Mouse (Mus musculus): ENCODE measurements around the gene Morn5.

Gene Morn5

DNA sequence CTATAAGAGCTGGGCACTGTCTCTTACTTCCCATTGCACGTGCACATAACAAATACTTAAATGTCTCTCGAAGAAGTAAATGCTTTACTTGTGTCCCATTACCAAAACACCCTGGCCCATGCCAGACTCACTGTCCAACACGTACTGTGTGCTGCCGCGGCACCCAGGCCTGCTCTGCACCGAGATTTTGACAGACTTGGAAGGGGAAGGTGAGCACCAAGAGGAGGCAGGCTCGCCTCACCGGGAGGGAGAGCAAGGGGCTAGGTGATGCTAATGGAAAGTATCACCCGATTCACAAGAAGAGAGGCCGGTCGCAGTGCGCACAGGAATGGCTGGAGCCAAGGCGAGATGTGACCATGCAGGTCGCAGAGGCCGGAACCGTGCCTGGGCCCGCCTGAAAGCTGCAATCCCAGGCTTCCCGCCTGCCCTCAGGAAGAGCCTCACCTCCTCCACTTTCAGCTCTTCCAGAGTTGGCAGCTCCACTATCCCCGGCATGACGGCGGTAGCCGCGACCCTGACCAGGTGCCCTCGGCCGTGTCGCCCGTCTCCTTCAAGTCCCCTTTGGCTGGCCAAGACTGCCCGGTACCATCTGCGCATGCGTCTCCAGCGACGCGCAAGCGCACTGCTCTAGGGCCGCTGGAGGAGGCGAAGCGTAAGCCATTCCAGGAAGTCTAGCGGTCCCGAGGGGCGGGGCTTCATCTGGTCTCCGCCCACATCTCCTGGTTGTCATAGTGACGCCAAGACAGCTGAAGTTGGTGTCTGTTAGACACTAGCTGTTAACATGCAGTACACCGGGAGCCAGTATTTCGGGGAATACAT lies at the start of gene Morn5, which contains the start of gene Ndufa8:
TSS of gene Morn5 (plus strand) at position 711 of the 819 bp plus-strand sequence.
TSS of gene Ndufa8 (minus strand) at position 659 of the 819 bp plus-strand sequence.
- DNase-seq (ENCODE audit: low spot score in 2 of 2), result peak; percentile 96 to 97

DNA sequence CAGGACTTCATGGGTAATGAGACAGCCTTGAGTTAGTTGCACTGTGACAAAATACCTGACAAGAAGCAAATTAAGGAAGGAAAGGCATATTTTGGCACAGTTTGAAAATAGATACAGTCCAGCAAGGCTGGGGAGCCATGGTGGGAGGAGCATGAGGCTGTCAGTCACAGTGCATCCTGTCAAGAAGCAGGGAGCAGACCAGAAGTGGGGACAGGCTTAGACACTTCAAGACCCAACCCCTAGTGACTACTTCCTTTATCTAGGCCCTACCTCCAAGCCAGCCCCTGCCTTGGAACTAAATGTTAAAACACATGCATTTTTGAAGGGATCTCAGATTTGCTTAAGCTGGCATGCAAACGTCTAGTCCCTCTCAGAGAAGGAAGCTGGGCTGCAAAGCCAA lies 48.9 kb upstream of the Morn5 start:
- DNase-seq (ENCODE audit: low spot score in 2 of 2), result no peak

DNA sequence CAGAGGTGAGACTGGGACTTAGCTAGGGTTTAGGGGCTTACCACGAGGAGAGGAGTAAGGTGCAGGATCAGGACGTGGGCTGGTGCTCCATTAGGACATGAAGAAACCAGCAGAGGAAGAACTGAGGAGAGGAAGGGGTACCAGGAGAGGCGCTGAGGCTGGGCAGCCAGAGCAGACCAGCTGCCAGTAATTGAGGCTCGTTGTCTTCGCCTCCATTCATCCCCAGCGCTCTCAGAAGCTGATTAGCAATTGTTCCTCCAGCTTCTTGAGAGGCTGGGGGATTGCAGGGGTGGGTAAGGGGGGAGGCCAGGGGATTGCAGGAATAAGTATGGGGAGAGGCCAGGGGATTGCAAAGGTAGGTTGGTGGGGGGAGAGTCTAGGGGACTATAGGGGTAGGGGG lies 47.1 kb upstream of the Morn5 start:
- no peak for DNase-seq (ENCODE audit: low spot score in 2 of 2)

DNA sequence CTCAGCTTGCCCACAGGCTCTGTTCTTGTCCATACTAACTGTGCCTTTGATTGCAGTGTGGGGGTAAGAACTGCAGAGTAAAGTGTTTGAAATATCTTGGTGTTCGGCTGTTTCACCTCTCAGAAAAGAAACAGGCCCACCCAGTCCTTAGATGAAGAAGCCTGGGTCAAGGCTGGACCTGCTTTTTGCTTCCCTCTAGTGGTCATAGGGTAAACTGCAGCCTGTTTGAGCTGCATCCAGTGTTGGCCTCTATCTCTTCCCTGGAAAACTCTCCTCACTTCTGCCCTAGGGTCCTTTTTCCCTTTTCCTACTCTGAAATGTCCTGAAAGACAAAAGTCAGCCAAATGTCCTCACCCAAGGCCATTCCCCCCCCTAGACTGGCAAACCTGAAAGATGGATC lies 41.2 kb upstream of the Morn5 start:
- DNase-seq (ENCODE audit: low spot score in 2 of 2), result peak; percentile 19 to 56

DNA sequence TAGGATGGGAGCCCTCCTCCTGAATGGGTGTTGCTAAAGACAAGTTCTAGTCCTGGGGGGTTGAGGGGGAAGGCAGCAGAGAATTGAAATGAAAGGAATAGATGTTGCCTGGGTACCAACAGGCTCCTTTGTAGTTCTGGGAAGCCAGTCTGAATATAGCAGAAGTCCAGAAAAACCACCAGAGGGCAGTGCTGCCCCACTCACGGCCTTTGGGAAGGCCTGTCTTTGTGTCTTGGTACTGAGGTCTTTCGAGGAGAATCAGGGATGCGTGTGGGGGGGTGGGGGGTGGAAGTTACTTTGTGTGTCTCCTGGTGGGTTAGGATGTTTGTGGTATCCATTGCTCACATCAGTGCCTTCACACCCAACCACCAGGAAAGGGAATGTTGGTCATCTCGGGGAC lies 39.9 kb upstream of the Morn5 start:
- DNase-seq (ENCODE audit: low spot score in 2 of 2), result peak; percentile 31 to 75

DNA sequence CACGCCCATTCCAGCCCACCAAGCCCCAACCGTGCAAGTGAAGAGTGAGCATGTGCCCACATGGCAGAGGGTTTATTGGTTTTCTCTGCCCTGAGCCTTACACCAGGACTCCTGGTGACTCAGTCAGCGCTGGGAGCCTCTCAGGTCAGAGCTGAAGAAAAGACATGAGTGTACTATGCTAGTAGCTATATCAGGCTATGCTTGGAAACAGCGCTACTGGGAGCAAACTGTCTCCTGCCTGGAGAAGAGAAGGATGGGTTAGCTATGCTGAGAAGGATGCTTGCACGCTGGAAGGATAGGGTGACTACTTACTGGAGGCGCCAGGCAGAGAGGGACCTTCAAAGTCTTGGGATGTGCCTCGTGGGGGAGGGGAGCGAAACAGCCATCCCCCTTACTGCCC lies 38.7 kb upstream of the Morn5 start:
- no peak for DNase-seq (ENCODE audit: low spot score in 2 of 2)

DNA sequence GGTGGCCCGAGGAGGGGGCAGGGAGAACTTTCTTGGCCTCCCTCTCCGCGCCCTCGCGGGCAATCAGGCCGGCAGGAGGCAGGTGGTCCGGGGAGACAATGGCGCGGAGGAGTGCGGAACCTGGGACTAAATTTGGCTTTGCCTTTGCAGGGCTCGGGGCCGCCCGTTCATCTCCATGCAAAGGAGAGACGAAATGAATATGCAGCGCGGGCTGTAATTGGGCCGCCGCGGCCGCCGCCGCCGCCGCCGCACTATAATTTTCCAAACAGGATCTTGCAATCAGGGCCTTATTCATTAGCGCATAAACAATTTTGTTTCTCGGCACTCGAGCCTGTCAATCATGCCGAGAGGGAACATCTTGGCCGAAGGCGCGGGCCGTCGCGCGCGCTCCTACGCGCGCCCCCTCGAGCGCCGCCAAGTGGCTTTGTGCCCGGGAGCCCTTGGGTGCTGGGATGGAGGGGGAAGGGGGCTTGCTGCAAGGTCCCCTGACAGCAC lies 37.9 kb upstream of the Morn5 start:
- no peak for DNase-seq (ENCODE audit: low spot score in 2 of 2)

DNA sequence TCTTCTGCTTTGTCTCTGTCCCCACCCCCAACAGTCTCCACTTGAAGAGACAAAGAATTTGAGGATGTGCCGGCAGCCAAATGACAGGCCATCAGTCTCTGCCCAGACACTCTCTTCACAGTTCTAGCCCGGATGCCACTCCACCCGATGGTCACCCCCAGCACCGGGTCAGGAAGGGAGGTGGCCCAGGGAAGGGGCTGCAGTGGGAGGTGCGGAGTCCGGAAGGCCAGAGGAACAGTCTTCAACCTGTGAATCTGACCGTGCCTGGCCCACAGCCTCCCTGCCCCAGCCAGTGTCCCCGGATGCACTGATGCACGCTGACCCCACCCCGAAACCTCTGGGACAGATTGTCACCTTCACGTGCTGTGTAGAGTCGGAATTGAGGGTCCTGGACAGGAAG lies 36.2 kb upstream of the Morn5 start:
- DNase-seq (ENCODE audit: low spot score in 2 of 2), result no peak

DNA sequence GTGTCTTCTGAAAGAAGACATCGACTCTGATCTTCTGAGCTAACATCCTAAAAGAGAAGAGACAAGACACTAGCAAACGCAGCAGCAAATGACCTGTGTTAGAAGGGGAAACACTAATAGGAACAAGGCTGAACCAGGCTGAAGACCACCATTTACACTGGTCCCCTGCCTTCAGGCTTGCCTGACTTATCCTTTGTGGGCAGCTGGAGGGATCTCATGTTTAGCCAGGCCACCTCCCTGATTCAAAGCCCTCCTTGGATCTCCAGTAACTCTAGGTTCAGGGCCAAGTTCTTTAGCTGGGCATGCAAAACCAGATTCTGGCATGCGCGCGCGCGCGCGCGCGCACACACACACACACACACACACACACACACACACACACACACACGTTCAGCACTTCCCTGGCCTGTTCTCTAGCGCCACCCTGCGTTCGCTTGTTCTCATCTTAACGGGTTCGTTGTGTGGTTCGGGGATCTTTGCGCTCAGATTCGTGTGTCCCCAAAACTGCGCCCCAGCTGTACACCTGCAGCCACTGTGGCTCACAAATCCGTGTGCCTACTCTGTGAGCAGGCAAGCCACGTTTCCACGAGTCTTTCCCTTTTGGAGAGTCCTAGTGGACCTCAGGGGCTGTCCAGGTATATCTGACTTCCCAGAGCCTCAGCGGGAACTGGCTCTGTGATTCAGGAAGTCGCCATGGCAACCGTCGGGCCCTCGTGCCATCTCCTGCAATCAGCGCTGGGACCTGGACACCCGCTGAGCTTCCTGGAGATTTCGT lies 27.7 kb upstream of the Morn5 start:
- peak in 1 of 2 experiments; percentile 77 for DNase-seq (ENCODE audit: low spot score in 2 of 2)

DNA sequence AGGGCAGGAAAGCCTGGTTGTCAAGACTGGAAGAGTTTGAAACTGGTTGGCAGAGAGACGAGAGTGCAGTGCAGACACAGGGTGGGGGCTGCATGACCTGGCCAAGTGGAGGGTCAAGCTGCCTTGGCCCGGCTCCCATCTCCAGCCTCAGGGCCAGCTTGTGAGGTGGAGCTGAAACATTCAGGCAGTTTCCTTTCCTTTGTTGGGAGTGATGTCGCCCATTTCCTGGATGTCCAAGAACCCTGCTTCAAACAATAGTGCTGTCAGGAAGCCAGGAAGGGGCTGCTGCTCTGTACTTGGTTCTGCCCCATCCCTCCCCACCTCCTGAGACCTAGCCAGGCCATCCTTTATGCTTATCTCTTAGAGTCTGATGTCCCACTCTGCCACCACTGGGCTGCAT lies 26.0 kb upstream of the Morn5 start:
- no peak for DNase-seq (ENCODE audit: low spot score in 2 of 2)

DNA sequence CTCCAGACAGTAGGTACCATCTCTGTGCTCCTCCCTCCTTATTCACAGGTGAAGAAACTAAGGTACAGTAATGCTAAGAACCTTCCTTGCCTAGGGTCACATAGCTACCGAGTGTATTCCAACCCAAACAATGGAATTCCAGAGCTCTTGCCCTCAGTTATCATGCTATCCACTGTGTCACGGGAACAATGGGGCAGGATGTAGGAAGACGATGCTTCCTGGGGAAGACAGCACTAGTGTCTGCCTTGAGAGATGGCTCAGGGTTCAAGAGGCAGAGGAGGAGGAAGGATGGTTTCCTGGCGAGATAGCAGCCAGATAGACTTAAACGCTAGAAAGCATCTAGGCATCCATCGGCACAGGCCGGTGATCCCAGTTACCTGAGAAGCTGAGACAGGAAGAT lies 16.4 kb upstream of the Morn5 start:
- DNase-seq (ENCODE audit: low spot score in 2 of 2), result no peak

DNA sequence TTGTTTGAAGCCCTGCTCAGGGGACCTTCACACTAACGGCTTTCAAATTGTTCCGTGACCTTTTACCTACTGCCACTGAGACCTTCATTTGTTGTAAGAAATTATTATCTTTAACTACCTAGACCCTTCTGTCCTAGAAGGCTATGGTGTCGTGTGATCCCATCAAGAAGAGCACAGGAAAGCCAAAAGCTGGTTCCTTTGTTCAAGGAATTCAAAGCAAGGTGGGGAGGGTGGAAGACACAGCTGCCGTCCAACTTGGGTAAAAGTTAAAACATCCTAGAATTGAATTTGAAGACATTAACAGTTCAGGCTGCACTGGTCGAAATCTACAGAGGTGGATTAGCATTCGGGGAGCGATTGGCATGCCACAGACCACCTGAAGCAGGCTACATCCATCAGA lies 15.3 kb upstream of the Morn5 start:
- no peak for DNase-seq (ENCODE audit: low spot score in 2 of 2)

DNA sequence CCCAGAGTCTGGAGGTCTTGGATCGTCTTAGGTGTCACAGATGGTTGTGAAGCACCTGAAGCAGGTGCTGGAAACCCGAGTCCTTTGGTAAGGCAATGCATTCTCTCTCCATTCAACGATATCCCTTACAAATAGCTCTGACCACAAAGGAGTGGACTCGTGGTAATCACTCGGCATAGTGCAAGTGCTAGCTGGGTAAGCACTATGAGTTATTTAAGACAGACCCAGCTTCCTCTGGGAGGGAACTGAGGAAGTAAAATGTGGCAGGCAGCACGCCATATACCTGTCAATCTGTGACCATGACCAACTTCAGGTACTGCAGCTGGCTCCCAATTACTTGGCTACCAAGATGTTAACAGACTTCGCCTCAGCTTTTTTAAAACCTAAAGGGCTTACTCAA lies 14.4 kb upstream of the Morn5 start:
- DNase-seq (ENCODE audit: low spot score in 2 of 2), result no peak

DNA sequence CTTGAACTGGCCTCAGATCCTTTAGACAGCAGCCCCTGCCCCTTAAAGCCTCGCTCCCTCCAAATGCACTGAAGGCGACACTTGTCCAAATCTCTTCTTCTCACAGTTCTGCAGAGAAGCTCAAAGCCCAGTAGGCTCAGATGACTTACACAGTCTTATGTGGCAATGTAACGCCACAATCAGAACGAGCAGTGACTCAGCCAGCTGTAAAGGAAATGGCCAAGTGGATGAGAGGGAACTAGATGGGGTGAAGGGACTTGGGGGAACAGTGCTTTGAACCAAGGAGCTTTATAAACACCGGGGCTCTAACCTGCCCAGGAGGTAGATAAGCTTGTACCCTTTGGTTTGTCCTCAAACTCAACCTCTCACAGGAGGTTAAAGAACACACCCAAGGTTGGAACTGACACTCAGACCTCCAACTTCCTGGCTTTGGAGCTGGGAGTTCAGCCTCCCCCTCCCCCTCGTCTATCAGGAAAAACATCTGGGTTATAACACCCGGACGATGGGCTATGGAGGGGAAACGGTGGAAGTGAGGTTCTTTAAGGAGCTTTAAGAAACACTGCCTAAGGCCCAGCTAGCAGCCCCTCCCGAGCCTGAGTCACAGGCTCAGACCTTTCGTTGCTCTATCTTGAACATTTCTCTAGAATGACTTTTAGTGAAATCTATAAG lies 13.7 kb upstream of the Morn5 start:
- DNase-seq (ENCODE audit: low spot score in 2 of 2), result no peak

DNA sequence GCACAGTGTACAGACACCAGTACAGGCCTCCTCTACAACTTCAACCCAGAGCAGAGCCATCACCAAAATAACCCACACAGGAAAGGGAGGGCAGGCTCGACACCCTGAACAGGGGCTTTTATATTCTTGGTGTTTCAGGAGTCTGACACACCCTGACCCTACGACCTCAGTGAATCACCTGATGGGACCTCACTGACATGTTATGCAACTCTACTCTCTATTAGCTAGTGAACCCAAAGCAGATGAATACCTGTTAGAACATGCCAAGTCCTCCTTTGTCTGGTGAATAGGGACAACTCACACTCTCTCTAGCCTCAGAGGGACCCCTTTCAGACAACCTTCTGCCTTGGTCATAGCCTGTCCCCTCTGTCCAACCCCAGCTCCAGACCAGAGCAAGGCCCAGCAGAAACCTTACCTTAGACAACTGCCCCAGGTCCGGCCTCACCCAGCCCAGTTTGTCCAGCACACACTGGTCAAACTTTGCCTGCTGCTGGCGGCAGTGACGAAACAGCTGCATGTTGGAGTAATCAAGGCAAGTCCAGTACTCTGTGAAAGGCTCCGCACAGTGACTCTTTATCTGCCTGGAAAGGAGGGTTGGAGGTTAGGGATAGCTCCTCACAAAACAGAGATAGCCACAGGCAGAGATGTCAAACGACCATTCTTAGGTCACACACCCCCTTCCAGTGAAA lies 9.8 kb upstream of the Morn5 start:
- DNase-seq (ENCODE audit: low spot score in 2 of 2), result no peak

DNA sequence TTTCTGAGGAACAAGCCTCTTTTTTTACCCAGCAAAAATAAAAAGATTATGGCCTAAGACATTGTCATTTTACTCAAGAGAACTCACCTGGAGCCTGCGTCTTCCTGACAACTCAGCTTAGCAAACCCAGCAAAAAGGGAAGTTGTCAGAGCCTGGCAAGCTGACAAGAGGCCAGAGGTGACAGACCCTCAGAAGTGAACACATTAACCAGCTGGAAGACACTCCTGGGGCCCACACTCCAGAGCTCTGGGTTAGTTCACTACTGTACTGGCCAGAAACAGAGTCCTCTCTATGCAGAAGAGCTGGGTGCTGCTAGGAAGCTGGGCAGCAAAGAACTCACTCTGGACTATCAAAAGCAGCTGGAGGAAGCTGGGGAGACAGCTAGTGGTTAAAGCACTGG lies 8.4 kb upstream of the Morn5 start:
- DNase-seq (ENCODE audit: low spot score in 2 of 2), result no peak

DNA sequence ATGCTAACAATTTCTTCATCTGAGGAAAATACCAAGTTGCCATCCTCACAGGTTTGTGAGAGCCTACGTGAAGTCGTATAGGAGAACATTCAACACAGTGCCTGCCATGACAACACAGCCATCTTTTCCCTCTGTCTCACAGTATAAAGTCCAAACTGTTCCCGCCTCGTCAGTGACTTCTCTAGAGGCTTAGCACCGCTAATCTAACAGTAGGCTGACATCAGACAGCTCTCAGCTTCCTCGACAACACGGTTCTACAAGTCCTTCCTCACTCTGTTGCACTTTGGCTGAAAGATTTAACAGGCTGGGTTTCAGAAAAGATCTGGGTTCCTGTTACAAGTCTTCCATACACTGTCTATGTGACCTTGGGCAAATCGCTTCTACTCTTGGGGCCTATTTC lies 1.1 kb upstream of the Morn5 start:
- no peak for DNase-seq (ENCODE audit: low spot score in 2 of 2)

DNA sequence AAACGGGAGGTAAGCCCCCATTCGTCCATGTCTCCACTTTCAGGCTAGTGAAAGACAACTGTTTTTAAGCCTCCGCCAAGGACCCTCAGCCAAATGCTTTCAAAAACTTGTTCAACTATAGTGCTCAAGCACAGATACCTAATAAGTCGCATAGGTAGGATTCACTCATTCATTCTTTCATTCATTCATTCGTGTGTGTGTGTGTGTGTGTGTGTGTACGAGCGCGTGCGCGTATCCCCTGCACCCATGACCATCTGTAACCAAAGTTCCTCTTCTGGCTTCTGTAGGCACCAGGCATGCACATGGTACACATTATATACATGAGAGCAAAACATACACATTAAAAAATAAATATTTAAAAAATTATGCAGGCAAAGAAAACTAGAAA lies 303 bp downstream of the Morn5 start:
- DNase-seq (ENCODE audit: low spot score in 2 of 2), result no peak

DNA sequence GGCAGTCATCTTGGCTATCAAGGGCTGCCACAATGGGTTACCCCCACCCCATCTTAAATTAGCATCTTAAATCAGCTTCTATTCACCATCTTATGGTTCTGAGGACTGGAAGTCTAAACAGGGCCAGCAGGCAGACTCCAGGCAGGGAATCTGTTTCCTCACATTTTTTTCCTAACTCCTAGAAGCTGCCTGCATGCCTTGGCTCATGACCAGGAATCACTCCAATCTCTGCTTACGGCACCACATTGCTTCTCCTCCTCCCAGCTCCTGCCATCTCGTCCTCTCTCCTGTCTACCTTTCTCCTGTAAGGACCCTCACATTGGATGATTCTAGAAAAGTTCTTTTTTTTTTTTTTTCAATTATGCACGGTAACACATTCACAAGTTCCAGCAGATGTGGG lies 4.0 kb downstream of the Morn5 start:
- DNase-seq (ENCODE audit: low spot score in 2 of 2), result no peak

DNA sequence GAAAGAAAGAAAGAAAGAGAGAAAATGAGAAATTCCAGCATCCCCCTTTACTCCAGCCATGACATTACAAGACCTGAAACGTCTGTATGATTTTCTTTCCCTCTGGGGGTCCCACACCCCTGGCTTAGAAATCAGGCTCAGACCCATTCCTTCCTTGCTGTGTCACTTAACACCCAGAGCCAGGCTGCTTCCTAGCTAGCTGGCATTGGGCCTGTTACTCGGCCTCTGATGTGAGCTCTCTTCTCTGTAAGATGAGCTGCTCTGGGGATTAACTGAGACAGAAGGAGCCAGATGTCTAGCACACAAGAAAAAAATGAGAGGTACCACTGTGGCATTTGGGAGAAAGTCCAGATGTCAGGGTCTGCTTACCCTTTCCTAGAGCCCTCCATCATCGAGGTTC lies 7.0 kb downstream of the Morn5 start:
- DNase-seq (ENCODE audit: low spot score in 2 of 2), result no peak

DNA sequence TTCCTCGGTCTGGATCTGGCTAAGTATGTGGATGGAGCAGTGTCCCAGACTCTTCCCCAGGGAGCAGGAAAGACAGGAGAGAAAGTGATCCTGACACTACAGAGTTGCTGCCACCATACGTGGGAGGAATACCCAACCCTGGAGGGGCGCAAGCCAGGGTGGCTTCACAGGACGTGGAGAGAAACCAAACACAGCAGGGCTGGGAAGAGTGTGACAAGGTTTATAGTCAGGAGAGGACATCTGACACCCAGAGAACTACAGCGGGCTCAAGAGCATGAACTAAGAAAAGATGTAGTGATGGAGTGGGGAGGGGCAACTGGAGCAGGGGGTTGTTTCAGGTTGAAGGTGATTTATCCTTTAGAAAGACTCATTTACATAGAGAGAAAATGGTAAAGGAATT lies 12.2 kb downstream of the Morn5 start:
- no peak for DNase-seq (ENCODE audit: low spot score in 2 of 2)

DNA sequence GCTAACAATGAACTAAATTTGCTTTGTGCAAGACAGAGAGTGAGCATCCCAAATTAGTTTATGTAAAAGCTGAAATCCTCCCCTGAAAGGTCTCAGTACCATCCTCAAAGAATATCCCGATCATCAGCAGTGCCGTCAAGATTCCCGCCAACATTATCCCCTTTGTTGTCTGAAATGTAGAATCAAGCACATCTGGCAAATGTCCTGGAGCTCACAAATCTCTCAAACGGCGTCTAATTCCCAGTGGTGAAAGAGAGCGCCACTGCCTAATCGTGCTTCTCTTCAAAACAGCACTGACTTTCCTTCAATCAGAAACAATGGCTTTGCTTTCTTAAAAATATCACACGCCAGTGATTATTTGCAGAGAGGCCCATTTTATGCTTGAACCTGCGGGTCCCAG lies 17.9 kb downstream of the Morn5 start:
- DNase-seq (ENCODE audit: low spot score in 2 of 2), result no peak

Data from spleen, postnatal 10 days (tissue).